7 mouse cellular contexts compared by ENCODE assay signal in the genomic region with DNA sequence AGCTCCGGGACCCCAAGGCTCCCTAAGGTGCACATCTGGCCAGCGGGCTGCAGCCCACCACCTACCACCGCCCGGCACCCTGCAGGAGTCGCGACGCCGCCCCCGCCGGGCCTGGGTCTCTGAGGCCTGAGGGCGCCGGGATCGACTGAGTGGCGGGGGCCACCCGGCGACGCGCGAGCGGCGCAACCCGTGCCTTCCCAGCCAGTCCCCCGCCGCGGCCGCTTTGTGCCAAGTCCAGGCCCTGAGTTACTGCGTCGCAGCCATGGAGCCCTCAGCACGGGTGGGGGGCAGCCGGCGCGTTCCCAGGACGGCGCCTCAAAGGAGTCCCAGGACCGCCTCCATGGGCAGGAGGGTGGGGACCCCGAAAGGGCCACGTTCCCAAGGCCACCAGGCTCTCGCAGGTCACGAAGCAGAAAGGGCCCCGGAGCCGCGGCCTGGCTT. TPM values are rescaled to one million over a fixed set of nuclear protein-coding genes. Genes with fewer than 3 reads are reported as not detected.
A peak's percentile ranks its signal among the peaks of the same experiment; 100 is the strongest.
DNase-seq lines count a peak whose midpoint lies in the region; ATAC-seq and TF ChIP-seq lines count a peak whose summit lies in the region.

No protein-coding gene starts in this region.

- H3K4me2 ChIP-seq in forebrain, embryonic 16.5 days (ENCODE audit: low read length) = peak overlapping the region; percentile 58
- H3K4me2 ChIP-seq in liver, embryonic 13.5 days = peak overlapping the region; percentile 67

- peak overlapping the region; percentile 38; the same call in 1 of the 2 replicates for H3K27ac ChIP-seq in left cerebral cortex, adult 2 months
- H3K27ac ChIP-seq in forebrain, embryonic 16.5 days (ENCODE audit: low read length) = no peak overlapping the region
- H3K27ac ChIP-seq in liver, embryonic 13.5 days = no peak overlapping the region

- H3K9me3 ChIP-seq in forebrain, embryonic 16.5 days (ENCODE audit: control insufficient read depth, low read length) = no peaks in the 10 kb centered on the region
- H3K9me3 ChIP-seq in liver, embryonic 13.5 days (replicated peaks) = no peaks in the 10 kb centered on the region

- H3K9ac ChIP-seq in forebrain, embryonic 16.5 days (replicated peaks; ENCODE audit: low read depth, low read length) = peak overlapping the region; percentile 67
- H3K9ac ChIP-seq in liver, embryonic 13.5 days = no peak overlapping the region; the same call in 1 of the 2 replicates

- H3K27me3 ChIP-seq in forebrain, embryonic 16.5 days (replicated peaks; ENCODE audit: control insufficient read depth, insufficient read depth, low read length) = no peaks in the 10 kb centered on the region
- peaks cover 21% of the 10 kb centered on the region for H3K27me3 ChIP-seq in liver, embryonic 13.5 days

- 4% methylated on average over 42 of the region's 42 CpGs for WGBS in forebrain, embryonic 16.5 days
- 2% methylated on average over 27 of the region's 42 CpGs for WGBS in liver, embryonic 13.5 days (ENCODE audit: insufficient replicate concordance)

- H3K36me3 ChIP-seq in forebrain, embryonic 16.5 days (ENCODE audit: control insufficient read depth, insufficient read depth) = no peaks in the 10 kb centered on the region
- no peaks in the 10 kb centered on the region for H3K36me3 ChIP-seq in liver, embryonic 13.5 days

- peak; percentile 48 for ATAC-seq in forebrain, embryonic 16.5 days
- ATAC-seq in liver, embryonic 13.5 days (ENCODE audit: low read depth) = no peak

- DNase-seq in left cerebral cortex, adult 2 months (ENCODE audit: extremely low spot score in 1 of 2, low spot score in 2 of 2) = peak; percentile 17 to 34
- no peak for DNase-seq in left cerebral cortex, adult 9 months (ENCODE audit: low spot score in 2 of 2)
- peak; percentile 63 for DNase-seq in cerebellum, adult 9-11 months
- DNase-seq in liver, embryonic 13.5 days = no peak
- DNase-seq in B cell, adult 2 months = no peak
- DNase-seq in thymus, postnatal 0 days (ENCODE audit: low spot score) = no peak

- H3K4me1 ChIP-seq in forebrain, embryonic 16.5 days (replicated peaks; ENCODE audit: control insufficient read depth, insufficient read depth, low read length) = peaks cover 18% of the 10 kb centered on the region
- peaks cover 14% of the 10 kb centered on the region for H3K4me1 ChIP-seq in liver, embryonic 13.5 days (replicated peaks)

- peak overlapping the region; percentile 47 for H3K4me3 ChIP-seq in left cerebral cortex, adult 2 months
- H3K4me3 ChIP-seq in forebrain, embryonic 16.5 days (replicated peaks; ENCODE audit: low read length) = peak overlapping the region; percentile 35
- peak overlapping the region; percentile 45 for H3K4me3 ChIP-seq in liver, embryonic 13.5 days (replicated peaks)

- intact Hi-C loops in left cerebral cortex, adult 2 months (cut with DNase I) = no loop called here

- no peak for TF ChIP-seq CTCF in left cerebral cortex, adult 2 months (IDR thresholded peaks at IDR 0.05)

RNA-seq across cellular contexts. Expression of gene Zfp423, which starts 15.7 kb away (rescaled TPM):
- total RNA-seq in left cerebral cortex, adult 2 months (2021) = 10 to 100 TPM; 25.4 to 32.6 TPM
- polyA plus RNA-seq in forebrain, embryonic 16.5 days (2015; fragmentation: Nextera tagmentation; extraction: Ambion mirVana) = 13.3 and 20.6 TPM in 2 replicates
- 0.49 and 0.69 TPM in 2 replicates for polyA plus RNA-seq in liver, embryonic 13.5 days (2015; fragmentation: Nextera tagmentation; extraction: Ambion mirVana)
- polyA plus RNA-seq in thymus, postnatal 0 days (2015; fragmentation: Nextera tagmentation; extraction: Ambion mirVana) = 0.98 and 1.5 TPM in 2 replicates

Comparison
In these comparisons a context has a peak if more than half of its experiments do, and no peak if none do; other contexts are left out.
1. DNase-seq: peak in left cerebral cortex, adult 2 months (2 of 2) and cerebellum, adult 9-11 months (single experiment); none in left cerebral cortex, adult 9 months (0 of 2), liver, embryonic 13.5 days (single experiment), B cell, adult 2 months (0 of 2) and thymus, postnatal 0 days (single experiment).
2. Peak in every context shown above with its lines, with median percentiles within 50 percentile points of each other: H3K4me3 ChIP-seq.